Mouse (Mus musculus): Measurements from ENCODE around the gene Rab26. TPM values are rescaled to one million over a fixed set of nuclear protein-coding genes. Genes with fewer than 3 reads are reported as not detected.

The Rab26 gene
- total and polyA plus RNA-seq, 3 experiments, result 0.36 to 1.3 (median 0.40) TPM

DNA sequence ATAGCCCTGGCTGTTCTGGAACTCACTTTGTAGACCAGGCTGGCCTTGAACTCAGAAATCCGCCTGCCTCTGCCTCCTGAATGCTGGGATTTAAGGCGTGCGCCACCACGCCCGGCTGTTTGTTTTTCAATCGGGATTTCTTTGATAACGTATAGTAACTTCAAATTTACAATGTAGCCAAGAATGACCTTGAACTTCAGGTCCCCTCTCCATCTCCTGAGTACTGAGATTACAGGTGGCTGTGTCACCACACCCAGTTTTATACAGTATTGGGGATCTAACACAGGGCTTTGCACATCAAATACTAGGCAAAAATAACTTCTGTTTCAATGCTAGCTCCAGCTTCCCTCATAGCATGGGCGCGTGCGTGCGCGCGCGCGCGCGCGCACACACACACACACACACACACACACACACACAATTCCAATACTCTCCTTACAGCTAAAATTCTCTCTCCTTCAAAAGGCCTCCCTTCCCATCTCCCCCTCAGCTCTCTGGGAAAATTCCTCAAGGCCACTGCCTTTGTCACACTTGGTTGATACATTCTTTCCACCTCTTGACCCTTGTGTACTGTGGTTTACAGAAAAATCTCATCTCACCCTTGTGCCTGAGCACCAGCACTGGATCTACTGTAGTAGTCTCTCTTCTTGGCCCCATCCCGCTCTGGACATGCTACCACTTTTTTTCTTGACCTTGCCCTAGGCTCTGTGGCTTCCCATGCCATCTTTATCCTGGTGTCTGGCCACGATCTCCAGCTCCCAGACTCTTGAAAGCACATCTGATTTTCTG, 52.8 kb downstream of the Rab26 start:
- no peak for TF ChIP-seq MYC (IDR thresholded peaks at IDR 0.05; ENCODE audit: low read depth, low read length)
- no peak for TF ChIP-seq ZKSCAN1 (IDR thresholded peaks at IDR 0.05; ENCODE audit: borderline replicate concordance, low read depth, low read length)
- TF ChIP-seq RCOR1 (conservative IDR thresholded peaks at IDR 0.05; ENCODE audit: low read depth, low read length), result no peak
- no peak for TF ChIP-seq ZMIZ1 (IDR thresholded peaks at IDR 0.05; ENCODE audit: low read depth, low read length)
- no peak for TF ChIP-seq UBTF (IDR thresholded peaks at IDR 0.05; ENCODE audit: low read depth, low read length)
- TF ChIP-seq BHLHE40 (IDR thresholded peaks at IDR 0.05; ENCODE audit: low read depth, low read length), result no peak
- no peak for TF ChIP-seq JUN (IDR thresholded peaks at IDR 0.05; ENCODE audit: insufficient read depth, low read depth, low read length)
- no peak overlapping the region for H3K9ac ChIP-seq (ENCODE audit: insufficient read depth, low read depth)
- no peak overlapping the region for H3K4me2 ChIP-seq (ENCODE audit: insufficient read depth, low read depth, poor library complexity, severe bottlenecking)
- no peaks in the 10 kb centered on the region for H3K79me2 ChIP-seq (replicated peaks; ENCODE audit: control insufficient read depth, extremely low read depth, insufficient read depth, poor library complexity, severe bottlenecking)
- no peak overlapping the region for H3K4me3 ChIP-seq (replicated peaks in 1 of 3; ENCODE audit: low read depth in 2 of 3, low read length in 2 of 3, poor library complexity in 1 of 3)
- in situ Hi-C loops (cut with MboI; ENCODE audit: low pct_ligation_motif_present, low pct_unique_long_range_greater_than_20kb, low sequenced_read_pairs) (no loop called here), dilution Hi-C loops (cut with MboI; ENCODE audit: extremely low pct_ligation_motif_present, extremely low pct_unique_long_range_greater_than_20kb, low sequenced_read_pairs) (no loop called here)
- H3K9me3 ChIP-seq (replicated peaks; ENCODE audit: low read length), result no peaks in the 10 kb centered on the region
- peaks cover 8% of the 10 kb centered on the region for H3K27me3 ChIP-seq (replicated peaks)
- DNase-seq (ENCODE audit: extremely low read depth), result no peak
- H3K36me3 ChIP-seq (replicated peaks in 1 of 2; ENCODE audit: control insufficient read depth in 1 of 2, insufficient read depth in 1 of 2, low read length in 1 of 2), result peaks cover 11 to 17% of the 10 kb centered on the region in 2 experiments
- H3K27ac ChIP-seq (ENCODE audit: insufficient read depth, low read depth), result no peak overlapping the region
- peaks cover 12 to 26% of the 10 kb centered on the region in 2 experiments; a peak in 3 of 4 replicates for H3K4me1 ChIP-seq (ENCODE audit: control insufficient read depth in 1 of 2, insufficient read depth in 2 of 2)

DNA sequence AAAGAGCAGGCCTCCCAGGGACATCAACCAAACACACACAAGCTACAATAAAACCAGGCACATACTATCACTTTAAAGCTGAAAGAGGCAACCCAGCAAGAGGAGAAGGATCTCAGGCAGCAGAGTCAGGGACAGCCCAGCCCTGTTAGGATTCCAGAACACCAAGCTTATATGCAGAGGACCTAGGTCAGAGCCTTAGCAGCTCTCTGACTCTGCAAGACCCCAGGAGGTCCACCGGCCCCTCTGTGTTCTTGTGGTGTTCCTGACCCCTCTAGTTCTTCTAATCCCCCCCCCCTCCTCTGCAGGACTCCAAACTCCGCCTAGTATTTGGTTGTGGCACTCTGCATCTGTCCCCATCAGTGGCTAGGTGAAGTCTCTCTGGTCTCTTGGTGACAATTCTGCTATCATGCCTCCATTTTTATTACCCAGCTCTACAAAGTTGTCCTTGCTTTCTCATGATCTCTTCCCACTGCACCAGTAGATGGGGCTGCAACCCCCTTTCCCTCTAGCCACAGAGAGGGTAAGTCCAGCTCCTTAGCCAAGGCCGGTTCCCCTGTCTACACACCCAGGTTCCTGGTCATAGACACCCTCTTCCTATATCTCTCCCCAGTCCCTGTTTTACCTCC, 53.7 kb downstream of the Rab26 start:
- dilution Hi-C loops (cut with MboI; ENCODE audit: extremely low pct_ligation_motif_present, extremely low pct_unique_long_range_greater_than_20kb, low sequenced_read_pairs), result no loop called here
- peaks cover 3% of the 10 kb centered on the region for H3K27me3 ChIP-seq (replicated peaks)
- TF ChIP-seq ELF1 (IDR thresholded peaks at IDR 0.05; ENCODE audit: low read depth, low read length), result no peak
- no peak for TF ChIP-seq CHD1 (IDR thresholded peaks at IDR 0.05; ENCODE audit: low read depth, low read length)
- no peak for TF ChIP-seq SIN3A (IDR thresholded peaks at IDR 0.05; ENCODE audit: low read length)
- TF ChIP-seq NELFE (IDR thresholded peaks at IDR 0.05; ENCODE audit: low read depth, low read length), result no peak
- TF ChIP-seq JUND (conservative IDR thresholded peaks at IDR 0.05; ENCODE audit: low read depth, low read length), result no peak
- TF ChIP-seq RCOR1 (conservative IDR thresholded peaks at IDR 0.05; ENCODE audit: low read depth, low read length), result no peak
- TF ChIP-seq GABPA (IDR thresholded peaks at IDR 0.05; ENCODE audit: insufficient replicate concordance, low read depth, low read length), result no peak
- TF ChIP-seq CTCF (conservative IDR thresholded peaks at IDR 0.05 in 1 of 2, IDR thresholded peaks at IDR 0.05 in 1 of 2; ENCODE audit: low read depth in 2 of 2, low read length in 2 of 2), result peak in 1 of 2 experiments; percentile 60; a peak in 2 of 4 replicates
- TF ChIP-seq USF1 (IDR thresholded peaks at IDR 0.05; ENCODE audit: low read depth, low read length), result no peak
- TF ChIP-seq EP300 (IDR thresholded peaks at IDR 0.05; ENCODE audit: low read length), result no peak
- no peak for TF ChIP-seq MXI1 (IDR thresholded peaks at IDR 0.05; ENCODE audit: low read depth, low read length)
- TF ChIP-seq ZMIZ1 (IDR thresholded peaks at IDR 0.05; ENCODE audit: low read depth, low read length), result no peak
- no peak for TF ChIP-seq MAFK (IDR thresholded peaks at IDR 0.05; ENCODE audit: insufficient replicate concordance, low read length)
- TF ChIP-seq POLR2A (IDR thresholded peaks at IDR 0.05; ENCODE audit: low read depth, low read length), result no peak
- TF ChIP-seq BHLHE40 (IDR thresholded peaks at IDR 0.05; ENCODE audit: low read depth, low read length), result no peak
- TF ChIP-seq NRF1 (IDR thresholded peaks at IDR 0.05; ENCODE audit: low read depth, low read length), result no peak
- no peak for TF ChIP-seq UBTF (IDR thresholded peaks at IDR 0.05; ENCODE audit: low read depth, low read length)
- no peak for TF ChIP-seq TBP (conservative IDR thresholded peaks at IDR 0.05; ENCODE audit: low read depth, low read length)
- TF ChIP-seq POLR2AphosphoS2 (IDR thresholded peaks at IDR 0.05; ENCODE audit: low read depth, low read length), result no peak
- TF ChIP-seq JUN (IDR thresholded peaks at IDR 0.05; ENCODE audit: insufficient read depth, low read depth, low read length), result no peak
- peak; percentile 39 for TF ChIP-seq RAD21 (IDR thresholded peaks at IDR 0.05; ENCODE audit: low read depth, low read length)
- peak; percentile 27 for TF ChIP-seq SMC3 (IDR thresholded peaks at IDR 0.05; ENCODE audit: low read depth, low read length)
- in situ Hi-C loops (cut with MboI; ENCODE audit: low pct_ligation_motif_present, low pct_unique_long_range_greater_than_20kb, low sequenced_read_pairs), result no loop called here
- no peak overlapping the region for H3K4me3 ChIP-seq (replicated peaks in 1 of 3; ENCODE audit: low read depth in 2 of 3, low read length in 2 of 3, poor library complexity in 1 of 3)
- H3K36me3 ChIP-seq (replicated peaks in 1 of 2; ENCODE audit: control insufficient read depth in 1 of 2, insufficient read depth in 1 of 2, low read length in 1 of 2), result peaks cover 20 to 26% of the 10 kb centered on the region in 2 experiments
- H3K27ac ChIP-seq (ENCODE audit: insufficient read depth, low read depth), result no peak overlapping the region
- no peak overlapping the region for H3K9ac ChIP-seq (ENCODE audit: insufficient read depth, low read depth)
- H3K4me1 ChIP-seq (ENCODE audit: control insufficient read depth in 1 of 2, insufficient read depth in 2 of 2), result peaks cover 9 to 23% of the 10 kb centered on the region in 2 experiments; a peak in 3 of 4 replicates
- H3K4me2 ChIP-seq (ENCODE audit: insufficient read depth, low read depth, poor library complexity, severe bottlenecking), result no peak overlapping the region
- peak; percentile 43 for DNase-seq (ENCODE audit: extremely low read depth)
- H3K9me3 ChIP-seq (replicated peaks; ENCODE audit: low read length), result no peaks in the 10 kb centered on the region
- H3K79me2 ChIP-seq (replicated peaks; ENCODE audit: control insufficient read depth, extremely low read depth, insufficient read depth, poor library complexity, severe bottlenecking), result no peaks in the 10 kb centered on the region
